Mouse (Mus musculus) testis, adult 2 months (tissue): ENCODE measurements at regions not wholly inside any gene's neighbourhood (a gene's known extent, or its start where the extent isn't known, plus 50 kb on each side); places are given as distances from the start of the nearest gene placed in this dataset.

Experiments
- CTCF ChIP-seq: fragments of 200-500 bp; IDR thresholded peaks from 2 replicates; pipeline ENCODE4 v1.5.1; 2012; ENCODE audit warnings: low read depth, mild to moderate bottlenecking, inconsistent platforms, low read length, moderate library complexity; ENCODE audit not compliant: control insufficient read depth, insufficient read depth, insufficient replicate concordance
- POLR2A ChIP-seq: fragments of 200-500 bp; IDR thresholded peaks from 2 replicates; pipeline ENCODE4 v1.6.1; 2012; ENCODE audit warnings: low read depth, mild to moderate bottlenecking, inconsistent platforms, low read length, moderate library complexity; ENCODE audit not compliant: control insufficient read depth

- no peak for TF ChIP-seq POLR2A
- no peak for TF ChIP-seq CTCF
Observed at GRCm38 (mm10) chr1:83748061-83748460, 340.1 kb upstream of the Sphkap start.
